Mouse (Mus musculus) lung, postnatal 10 days (tissue): ENCODE data around the gene Sigirr.

Experiments used
- DNase-seq: peaks from one replicate; pipeline ENCODE4 v3.0.0; 2021

Gene Sigirr

DNA sequence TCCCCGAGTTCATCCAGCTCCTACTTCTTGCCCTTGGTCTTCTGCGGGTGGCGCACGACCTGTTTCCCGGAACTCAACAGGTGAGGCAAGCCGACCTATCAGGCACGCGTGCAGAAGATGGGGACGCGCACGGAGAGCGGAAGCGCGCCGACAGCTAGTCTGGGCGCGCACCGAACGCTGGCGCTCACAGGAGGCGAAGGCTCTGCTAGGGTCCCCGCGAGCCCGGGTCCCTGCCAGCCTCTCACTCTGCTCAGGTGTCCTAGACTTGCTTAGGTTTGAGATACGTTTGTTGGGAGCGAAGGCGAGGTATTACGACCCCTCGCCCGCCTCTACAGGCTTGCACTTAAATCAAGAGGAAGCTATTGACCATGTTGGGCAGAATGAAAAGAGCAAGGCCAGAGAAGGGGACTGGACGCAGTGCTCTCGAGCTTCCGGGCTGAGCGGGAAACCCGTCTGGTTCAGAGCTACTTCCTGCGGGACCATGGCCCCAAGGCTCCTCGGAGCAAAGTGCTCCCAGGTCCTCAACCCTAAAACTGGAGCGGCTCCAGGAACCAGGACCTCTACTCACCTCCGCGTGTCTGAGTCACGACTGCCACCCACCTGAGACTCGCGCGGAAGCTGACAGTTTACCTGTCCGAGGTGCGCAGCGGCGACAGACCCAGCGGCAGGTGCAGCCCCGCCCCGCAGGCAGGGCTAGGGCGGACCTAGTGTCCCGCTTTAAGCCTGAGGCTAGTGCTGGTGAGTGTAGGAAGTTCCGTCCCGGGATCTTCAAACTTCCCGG, at the start of gene Sigirr:
Sigirr (minus strand) TSS at position 662 of the 781 bp plus-strand sequence.
- DNase-seq = peak; percentile 57

DNA sequence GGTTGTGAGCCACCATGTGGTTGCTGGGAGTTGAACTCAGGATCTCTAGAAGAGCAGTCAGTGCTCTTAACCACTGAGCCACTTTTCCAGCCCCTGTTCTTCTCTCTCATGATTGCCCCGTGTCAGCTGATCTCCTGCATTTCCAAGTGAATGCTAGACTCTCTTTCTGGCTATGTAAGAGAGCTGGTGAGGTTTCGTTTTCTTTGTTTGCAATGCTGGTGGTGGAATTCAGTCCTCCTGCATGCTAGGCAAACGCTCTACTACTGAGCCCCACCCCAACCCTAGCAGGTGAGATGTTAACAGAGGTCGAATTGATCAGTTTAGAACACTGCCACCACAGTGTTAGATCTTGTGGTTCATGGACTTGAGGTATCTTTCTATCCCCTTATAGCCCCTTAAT, 48.3 kb upstream of the Sigirr start:
- no peak for DNase-seq

DNA sequence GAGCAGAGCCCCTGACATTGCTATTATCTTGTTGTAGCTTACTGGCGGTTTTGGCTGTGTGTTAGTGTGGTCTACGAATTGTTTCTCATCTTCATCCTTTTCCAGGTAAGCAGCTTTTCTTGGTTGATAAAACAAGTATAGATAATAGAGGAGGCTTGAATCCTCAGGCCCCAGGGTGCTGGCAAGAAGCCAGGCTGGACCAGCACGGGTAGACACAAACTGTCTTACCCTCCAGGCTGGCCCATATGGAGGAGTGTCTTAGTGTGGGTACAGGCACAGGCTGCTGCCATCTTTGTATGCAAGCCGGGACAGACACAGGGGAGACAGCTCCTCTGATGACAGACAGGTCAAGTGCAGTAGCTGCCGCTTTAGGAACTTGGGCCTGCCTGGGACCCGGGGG, 46.7 kb upstream of the Sigirr start:
- no peak for DNase-seq

DNA sequence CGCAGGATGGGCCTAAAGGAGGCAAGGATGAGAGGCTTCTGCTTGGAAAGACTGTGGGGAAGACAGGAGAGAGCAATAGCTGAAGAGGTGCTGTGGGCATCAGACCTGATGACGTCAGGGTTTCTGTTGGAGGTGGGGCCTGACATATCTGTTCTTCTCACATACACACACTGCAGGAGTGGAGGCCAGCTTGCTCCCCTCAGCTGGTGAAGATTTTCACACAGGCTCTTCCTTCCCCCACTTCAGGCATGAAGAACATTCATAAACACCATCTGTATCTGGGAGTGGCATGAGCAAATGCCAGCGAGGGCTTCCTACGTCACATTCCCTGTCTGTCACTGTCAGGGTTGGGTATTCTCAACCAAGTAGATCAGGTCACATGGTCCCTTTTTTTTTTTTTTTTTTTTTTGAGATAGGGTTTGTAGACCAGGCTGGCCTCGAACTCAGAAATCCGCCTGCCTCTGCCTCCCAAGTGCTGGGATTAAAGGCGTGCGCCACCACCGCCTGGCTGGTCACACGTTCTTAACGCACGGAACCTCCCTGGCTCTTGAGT, 45.7 kb upstream of the Sigirr start:
- DNase-seq = no peak

DNA sequence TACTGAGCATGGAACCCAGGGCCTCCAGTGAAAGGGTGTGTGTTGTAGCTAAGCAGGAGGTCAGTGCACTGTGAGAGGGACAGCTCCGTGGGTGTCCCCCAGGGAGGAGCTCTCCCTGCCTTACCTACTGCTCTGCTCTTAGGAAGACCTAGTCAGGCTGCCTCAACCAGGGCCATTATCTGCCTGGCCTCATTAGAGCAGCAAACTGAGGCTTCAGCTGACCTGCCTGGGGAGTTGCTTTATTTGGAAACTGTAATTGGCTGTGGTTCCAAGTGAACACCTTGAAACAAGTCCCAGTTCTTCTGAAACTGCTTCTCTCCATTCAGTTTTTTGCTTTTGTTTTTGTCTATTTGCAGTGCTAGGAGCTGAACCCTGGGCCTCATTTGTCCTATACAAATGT, 45.0 kb upstream of the Sigirr start:
- DNase-seq = no peak

DNA sequence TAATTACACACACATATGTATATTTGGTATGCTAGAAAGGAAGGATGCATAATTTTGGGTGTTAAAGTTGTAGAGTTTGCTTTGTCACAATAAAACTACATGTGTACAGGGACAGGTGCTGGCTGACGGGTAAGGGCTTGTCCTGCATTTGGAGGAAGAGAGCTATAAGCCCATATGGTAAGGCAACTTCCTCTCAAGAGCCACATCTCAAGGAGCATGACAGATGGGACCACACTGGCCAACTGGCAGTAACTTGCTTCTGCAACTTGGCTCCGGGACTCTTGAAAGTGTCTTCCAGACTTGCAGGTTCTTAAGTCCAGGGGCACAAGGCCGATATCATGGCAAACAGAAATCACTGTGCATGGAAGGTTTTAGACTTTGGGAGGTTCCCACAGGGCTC, 44.3 kb upstream of the Sigirr start:
- no peak for DNase-seq

DNA sequence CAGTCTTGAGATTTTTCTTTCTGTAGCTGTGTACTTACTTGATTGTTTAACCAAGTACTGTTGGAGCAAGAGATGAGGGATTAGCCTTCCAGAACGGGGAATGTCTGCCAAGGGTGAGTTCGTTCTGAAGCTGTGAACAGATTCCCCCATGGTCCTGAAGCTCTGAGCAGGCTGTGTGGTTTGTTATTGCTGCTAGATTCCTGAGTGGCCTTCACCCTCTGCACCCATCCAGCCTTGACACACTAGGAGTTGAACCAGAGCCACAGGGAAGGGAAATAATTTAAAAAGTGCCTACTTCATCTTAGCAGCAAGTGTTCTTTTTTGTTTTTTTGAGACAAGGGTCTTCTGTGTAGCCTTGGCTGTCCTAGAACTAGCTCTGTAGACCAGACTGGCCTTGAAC, 43.5 kb upstream of the Sigirr start:
- DNase-seq = no peak

DNA sequence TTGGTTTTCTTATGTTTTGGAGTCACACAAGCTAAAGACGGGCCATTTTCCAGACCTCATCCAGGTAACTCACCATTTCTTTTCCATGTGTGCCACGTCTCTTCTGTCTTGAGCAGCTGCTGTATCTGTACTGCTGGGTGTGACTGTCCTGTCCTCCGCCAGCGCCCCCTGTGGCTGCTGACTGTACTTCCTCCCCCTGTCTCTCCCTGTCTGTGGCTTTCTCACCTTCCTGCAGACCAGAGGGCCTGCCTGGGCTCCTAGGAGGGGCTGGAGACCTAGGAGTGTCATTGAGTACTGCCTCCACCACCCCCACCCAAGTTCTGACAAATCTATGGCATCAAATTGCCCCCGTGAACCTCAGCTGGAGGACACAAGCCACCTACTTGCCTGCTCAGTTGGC, 42.7 kb upstream of the Sigirr start:
- peak; percentile 71 for DNase-seq

DNA sequence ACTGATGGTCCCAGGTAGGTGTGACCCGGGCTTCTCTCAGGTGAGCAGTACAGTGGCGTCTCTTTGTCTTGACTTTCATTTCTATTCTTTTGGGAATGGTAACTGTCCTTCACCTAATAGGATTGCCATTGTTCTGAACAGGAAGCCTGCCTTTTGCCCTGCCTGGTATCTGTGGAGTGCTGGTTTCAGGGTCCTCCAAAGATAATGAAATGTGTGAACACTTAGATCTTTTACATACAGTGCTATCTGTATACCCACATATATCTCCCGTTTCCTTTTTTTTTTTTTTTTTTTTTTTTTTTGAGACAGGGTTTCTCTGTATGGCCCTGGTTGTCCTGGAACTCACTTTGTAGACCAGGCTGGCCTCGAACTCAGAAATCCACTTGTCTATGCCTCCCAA, 41.0 kb upstream of the Sigirr start:
- no peak for DNase-seq

DNA sequence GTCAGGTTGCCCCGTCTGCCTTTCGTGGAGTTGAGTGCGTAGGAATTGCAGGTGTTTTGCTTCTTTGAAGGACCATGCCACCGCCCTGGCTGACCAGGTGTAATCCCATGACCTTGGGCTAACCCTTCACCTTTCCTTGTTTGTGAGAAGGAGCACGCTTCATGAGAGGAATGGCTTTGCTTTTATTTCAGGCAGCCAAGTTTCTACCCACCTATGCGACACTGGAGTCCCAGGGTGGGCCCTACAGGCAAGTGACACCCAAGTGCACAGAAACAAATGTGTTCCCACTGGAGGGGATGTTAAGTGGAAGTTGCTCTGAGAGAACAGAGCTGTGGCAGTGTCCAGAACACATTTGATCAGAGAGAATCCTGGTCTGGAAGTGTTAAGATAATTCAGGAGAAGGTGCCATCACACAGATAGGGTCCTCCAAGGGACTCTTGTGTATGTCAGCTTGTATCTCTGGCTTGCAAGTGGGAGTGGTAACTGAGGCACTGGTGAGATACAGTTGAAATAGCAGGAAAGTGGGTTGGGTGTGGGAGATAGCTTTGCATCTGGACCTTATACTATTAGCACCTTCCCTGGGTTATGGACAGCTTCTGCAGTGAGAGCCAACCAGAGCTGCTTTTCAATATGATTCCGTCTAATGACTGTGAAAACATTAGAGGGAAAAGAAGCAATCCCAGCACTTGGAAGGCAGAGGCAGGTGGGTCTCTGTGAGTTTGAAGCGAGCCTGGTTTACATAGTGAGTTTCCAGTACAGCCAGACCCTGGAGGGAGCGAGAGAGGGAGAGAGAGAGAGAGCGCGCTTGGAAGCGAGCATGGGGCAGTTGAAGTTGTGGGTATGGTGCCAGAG, 31.8 kb upstream of the Sigirr start:
- DNase-seq = no peak

DNA sequence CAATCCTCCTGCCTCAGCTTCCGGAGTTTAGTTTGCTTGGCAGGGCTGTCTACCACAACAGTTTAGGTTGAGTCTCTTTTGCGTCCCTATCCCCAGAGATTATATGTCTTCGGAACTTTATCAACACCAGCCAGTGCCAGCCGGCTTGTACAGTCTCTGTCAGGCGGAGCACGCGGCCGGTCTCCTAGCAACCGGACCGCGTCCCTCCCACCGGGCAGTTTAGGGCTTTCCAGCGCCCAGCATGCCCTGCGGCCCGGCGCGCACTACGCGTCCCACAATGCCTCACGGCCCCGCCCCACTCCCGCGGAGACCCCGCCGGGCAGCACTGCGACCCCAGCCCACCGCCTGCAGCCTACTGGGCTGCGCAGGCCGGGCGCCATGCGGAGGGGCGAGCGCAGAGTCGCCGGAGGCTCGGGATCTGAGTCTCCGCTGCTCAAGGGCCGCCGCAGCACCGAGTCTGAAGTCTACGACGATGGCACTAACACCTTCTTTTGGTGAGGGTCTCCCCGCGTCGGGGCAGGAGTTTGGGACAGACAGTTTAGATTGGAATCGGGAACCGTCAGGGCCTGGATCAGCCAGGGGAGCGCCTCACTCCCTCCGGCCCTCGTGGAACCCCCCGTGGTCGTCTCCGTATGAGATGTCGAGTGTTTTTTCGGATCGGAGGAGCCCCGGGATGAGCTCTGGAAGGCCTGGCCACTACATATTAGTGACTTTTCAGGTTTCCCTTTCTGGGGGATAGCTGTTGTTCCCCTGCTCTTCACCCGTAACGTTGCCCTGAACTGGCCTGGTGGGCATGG, 30.9 kb upstream of the Sigirr start:
- DNase-seq = peak; percentile 93

DNA sequence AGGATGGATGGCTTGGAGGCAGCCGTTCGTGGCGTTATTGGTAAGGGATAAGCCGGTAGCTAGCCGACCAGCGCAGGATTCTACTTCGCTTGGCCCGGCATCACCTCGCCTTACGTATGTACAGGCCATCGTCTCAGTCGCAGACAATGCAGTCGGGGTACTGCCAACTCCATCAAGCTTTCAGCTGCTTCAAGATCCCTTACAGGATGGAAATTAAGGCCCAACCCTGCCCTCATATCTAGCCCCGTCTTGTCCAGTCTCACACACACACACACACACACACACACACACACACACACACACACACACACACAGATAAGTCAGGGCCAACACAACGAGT, 23.1 kb upstream of the Sigirr start:
- no peak for DNase-seq

DNA sequence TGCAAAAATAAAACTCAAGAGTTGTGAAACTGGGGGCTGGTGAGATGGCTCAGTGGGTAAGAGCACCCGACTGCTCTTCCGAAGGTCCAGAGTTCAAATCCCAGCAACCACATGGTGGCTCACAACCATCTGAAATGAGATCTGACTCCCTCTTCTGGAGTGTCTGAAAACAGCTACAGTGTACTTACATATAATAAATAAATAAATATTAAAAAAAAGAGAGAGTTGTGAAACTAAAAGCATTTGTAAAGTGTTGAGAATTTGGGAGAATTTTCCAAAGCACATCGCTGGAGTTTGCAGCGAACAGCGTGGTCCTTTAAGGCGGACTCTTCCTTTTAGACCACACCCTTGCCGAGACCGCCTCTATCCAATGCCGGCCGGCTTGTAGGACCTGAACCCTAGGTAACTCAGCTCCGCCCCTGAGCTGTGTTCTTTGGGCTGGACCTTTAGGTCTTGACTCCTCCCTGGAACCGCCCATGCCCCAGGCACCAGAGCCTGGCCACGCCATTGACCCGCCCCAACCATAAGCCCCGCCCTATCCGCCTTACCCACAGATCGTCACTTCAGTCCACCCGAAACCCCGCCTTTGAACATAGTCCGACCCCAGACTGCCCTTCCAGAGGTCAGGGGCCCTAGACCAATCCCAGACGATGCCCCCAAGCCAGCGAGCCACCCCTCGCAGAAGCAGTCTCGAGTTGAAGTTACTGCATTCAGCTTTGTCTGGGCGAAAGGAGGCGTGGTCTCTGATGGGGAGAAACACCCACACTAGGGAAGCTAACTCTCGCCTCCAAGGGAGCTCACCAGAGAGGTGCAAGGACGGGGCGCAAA, 22.5 kb upstream of the Sigirr start:
- DNase-seq = peak; percentile 99

DNA sequence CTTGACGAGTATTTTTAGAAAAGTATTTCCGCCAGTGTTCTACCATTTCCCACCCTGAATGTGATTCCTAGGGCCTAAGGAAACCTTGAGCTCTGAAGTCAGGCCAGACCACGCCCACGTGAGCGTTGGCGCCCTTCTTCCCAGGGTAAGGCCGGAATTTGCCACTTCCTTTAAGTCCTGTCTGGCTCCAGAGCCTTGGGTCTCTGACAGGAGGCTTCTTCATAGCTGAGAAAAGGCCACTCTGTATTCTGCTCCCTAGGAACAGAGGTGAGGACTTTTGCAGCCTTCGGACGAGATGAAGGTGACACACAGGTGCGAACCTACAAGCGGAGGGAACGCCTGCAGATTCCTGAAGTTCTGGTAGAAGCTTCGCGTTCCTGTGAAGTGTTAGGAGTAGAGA, 21.9 kb upstream of the Sigirr start, which contains the start of gene Ptdss2:
Ptdss2 (plus strand) TSS at position 138 of the 400 bp plus-strand sequence.
- DNase-seq = peak; percentile 81

DNA sequence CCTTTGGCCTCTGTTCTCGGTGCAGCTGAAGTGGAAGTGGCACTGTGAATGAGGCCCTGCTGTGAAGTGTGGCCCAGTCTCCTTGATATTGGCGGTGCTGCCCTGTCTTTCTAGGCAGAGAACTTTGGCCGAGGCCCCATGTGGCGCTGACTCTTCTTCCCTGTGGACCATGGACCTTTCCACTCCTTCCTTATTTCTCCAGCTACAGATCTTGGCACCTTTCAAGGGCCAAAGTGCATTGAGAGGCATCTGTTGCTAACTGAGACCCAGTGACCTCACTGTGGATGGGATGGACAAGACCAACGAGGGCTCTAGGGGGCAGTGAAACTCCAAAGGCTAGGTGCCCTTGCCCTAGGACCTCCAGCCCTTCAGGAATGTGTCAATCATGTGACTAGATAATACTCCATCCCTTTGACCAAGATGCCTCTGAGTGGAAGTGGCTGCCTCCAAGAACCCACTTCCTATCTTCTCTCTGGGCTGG, 20.7 kb upstream of the Sigirr start:
- peak; percentile 50 for DNase-seq

DNA sequence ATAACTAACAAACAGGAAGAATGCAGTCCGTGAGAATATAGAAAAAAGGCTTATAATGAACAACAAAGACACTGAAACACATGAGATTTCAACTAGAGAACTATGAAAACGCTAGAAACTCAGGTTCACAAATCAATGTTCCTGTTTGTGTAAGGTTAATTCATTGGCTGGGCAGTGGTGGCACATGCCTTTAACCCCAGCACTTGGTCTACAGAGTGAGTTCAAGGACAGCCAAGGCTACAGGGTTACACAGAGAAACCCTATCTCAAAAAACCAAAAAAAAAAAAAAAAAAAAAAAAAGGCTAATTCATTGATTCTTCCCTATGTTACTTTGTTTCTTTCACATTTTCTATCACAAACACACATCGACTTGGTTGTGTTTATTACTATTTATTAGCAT, 20.2 kb upstream of the Sigirr start:
- DNase-seq = no peak

DNA sequence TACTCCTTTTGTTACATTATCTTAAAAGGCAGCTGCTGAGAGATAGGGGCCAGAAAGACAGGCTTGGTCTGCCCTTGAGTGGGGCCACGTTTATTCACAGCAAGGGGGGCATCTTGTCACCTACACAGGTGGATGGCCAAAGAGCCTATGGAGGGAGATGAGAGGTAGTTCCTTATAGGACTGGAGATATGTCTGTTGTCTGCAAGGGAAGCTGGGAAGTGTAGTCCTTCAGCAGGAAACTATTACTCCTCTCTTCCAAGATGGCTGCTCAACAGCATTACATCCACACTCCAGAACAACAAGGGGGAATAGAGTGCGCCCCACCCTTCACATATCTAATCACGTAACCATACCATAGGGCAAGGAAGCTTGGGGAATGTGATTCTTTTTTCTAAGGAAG, 19.1 kb upstream of the Sigirr start:
- DNase-seq = no peak

DNA sequence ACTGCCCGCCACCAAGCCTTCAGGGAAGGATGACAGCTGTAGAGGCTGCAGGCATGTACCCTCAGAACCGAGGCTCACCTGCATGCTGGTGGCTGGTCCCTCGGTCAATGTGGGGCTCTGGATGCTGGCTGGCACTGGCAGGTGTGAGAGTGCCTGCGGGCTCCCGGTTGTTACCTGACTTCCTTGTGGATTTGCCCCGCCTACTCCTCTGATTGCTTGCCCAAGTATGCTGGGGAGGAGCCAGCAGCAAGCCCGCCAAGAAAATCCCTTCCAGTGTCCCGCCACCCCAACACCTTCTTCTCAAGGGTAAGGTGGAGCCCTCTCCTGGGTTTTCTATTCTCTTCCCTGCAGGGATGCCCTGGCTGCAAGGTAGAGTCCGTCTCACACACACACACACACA, 17.3 kb upstream of the Sigirr start, which contains the start of gene Ano9:
Ano9 (minus strand) TSS at position 171 of the 400 bp plus-strand sequence.
- DNase-seq = peak; percentile 41

DNA sequence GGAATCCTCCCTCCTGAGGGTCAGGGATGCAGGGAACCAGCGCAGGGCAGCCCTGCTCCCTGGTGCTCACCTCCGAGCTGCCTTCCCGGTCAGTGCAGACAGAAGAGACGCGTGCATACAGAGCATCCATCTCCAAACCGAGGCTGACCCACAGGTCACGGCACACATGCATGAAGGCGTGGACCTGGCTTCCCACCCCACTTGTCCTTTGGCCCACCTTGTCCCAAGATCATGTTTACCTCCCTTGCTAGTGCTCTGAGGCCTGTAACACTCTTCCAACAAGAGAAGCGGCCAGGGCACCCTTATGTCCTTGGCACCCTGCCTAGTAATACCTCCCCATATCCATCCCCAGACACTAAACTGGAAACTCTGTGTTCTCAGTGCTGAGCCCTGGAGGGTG, 15.5 kb upstream of the Sigirr start:
- DNase-seq = no peak

DNA sequence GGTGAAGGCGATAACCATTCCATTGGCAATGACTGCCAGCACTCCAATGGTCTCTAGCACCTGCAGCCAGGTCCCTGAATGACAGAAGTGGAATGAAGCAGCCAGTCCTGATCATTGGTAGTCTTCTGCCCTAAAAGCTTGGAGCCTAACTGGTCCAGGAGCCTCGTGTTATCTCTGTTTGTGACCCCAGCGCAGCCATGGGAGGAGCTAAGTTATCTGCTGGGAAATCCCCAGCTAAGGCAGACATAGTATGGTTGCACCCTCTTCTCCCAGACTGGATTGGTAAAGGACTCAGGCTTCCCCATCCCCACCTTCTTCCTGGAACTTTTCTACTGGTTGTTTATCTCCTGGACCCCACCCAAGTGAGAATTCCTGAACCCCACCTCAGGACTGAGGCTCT, 2.8 kb upstream of the Sigirr start:
- DNase-seq = no peak

DNA sequence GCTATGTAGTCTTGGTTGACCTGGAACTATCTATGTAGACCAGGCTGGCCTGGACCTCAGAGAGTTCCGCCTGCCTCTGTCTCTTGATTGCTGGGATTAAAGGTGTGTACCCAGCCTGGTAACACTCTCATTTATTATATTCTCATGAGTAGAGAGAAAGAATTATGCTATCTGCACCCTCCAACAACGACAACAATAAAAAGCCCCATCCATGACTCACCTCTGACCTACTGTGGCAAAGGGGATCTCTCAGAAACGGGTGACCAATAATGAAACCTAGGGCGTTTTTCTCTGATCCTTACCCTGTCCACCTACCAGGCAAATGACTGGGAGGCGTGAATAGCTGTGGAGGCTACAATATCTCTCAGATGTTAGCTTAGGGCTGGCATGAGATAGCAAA, 3.2 kb downstream of the Sigirr start:
- no peak for DNase-seq

DNA sequence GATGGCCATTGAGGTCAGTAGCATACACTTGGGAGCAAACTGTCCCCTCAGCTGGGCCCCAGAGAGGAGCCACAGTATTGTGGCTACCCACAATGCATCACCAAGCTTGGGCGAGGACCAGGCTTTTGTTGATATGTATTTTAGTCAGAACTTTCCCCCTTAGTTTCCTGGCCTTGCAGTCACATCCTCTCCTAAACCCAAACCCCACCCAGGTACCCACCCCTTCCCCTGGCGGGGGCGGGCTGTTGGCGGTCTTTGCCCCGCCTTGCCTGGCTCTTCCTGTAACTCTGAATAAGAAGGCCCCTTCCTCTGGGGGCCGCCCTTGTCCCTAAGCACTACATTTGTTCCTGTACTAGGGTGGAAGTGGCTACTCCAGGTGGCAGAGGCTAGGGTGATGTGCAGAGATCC, 3.7 kb downstream of the Sigirr start:
- peak; percentile 90 for DNase-seq
